Mouse (Mus musculus) common myeloid progenitor, adult 5-6 weeks (primary cell): Measurements from ENCODE around the gene A230050P20Rik. TPM values are rescaled to one million over a fixed set of nuclear protein-coding genes. Genes with fewer than 3 reads are reported as not detected.
A peak's percentile ranks its signal among the peaks of the same experiment; 100 is the strongest.

Experiments
- ATAC-seq: replicated peaks from 2 replicates; pipeline ENCODE4 v1.8.0; 2016; ENCODE audit warnings: low read depth, mild to moderate bottlenecking, moderate TSS enrichment, inconsistent platforms; ENCODE audit not compliant: poor library complexity, severe bottlenecking
- total RNA-seq: library from RNA; stranded (forward); fragments of 200-1000, 187-1606 nt; gene quantifications from 2 replicates; pipeline ENCODE4 v1.2.3, GENCODE M21; 2017

A230050P20Rik gene
- total RNA-seq, 1 experiment from 2014 or later = 27.9 TPM

DNA sequence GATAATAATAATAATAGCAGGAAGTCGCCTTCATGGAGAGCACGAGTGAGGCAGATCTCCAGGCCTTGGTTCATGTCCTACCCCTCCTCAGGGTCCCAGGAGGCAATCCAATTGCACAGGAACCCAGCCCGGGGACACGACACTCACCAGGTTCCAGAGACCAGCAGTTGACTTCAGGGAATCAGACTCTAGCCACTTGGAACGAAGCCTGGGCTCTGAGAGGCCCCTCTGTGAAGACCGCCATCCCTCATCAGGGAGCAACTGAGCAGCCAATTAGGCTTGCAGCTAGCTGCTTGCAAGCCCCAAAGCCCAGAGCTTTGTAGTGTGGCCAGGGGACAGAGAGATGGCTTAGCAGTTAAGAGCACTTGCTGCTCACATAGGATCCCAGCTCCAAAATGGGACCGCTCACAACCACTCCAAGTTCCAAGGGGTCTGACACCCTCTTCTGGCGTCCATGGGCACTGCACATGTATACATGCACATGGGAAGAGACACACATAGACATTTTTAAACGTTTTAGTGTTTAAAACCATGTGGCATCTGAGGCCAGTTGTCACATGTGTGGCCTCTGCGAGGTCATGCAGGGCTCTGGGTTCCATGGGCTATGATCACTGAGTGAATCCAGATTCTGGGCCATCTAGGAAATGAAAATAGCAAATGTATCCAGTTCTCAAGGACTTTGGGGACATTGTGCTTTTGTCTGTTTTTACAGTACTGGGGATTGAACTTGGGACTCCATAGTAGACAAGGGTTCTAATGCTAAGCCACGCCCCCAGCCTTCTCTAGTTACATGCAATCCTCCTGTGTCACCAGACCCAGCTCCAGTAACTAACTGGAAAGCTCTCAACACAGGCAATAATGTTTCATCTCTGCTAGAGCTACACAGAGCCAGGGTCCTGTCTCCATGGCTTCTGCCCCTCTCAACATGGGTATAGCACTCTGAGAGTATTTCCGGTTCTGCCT lies 2.0 kb downstream of the A230050P20Rik start:
- ATAC-seq = no peak

DNA sequence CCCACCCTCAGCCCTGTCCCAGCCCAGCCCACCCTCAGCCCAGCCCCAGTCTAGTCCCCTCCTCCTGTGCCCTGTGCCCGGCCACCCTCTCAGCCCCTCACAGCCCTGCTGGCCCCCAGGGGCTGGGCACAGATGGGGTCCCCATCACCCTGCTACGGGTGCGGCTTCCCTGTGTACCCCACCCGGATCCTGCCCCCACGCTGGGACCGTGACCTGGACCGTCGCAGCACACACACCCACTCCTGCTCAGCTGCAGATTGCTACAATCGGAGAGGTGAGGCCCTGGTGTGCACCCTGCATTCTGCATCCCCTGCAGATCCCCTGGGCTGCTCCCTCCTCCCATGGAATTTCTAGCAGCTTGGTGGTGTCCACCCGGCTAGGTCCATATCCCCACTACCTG lies 4.5 kb downstream of the A230050P20Rik start:
- ATAC-seq = no peak

DNA sequence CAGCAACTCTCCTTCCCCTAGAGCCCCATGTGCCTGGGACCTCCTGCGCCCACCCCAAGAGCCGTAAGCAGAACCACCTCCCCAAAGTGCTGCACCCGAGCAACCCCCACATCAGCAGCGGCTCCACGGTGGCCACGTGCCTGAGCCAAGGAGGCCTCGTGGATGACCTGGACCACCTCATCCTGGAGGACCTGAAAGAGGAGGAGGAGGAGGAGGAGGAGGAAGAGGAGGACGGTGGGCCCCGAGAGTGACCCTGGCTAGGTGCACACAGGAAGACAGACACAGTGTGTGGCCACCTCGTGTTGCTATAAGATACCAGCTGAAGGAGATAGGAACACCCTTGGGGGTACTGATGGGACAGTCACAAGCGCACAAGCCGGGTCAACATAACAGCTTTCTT lies 5.1 kb downstream of the A230050P20Rik start:
- no peak for ATAC-seq

DNA sequence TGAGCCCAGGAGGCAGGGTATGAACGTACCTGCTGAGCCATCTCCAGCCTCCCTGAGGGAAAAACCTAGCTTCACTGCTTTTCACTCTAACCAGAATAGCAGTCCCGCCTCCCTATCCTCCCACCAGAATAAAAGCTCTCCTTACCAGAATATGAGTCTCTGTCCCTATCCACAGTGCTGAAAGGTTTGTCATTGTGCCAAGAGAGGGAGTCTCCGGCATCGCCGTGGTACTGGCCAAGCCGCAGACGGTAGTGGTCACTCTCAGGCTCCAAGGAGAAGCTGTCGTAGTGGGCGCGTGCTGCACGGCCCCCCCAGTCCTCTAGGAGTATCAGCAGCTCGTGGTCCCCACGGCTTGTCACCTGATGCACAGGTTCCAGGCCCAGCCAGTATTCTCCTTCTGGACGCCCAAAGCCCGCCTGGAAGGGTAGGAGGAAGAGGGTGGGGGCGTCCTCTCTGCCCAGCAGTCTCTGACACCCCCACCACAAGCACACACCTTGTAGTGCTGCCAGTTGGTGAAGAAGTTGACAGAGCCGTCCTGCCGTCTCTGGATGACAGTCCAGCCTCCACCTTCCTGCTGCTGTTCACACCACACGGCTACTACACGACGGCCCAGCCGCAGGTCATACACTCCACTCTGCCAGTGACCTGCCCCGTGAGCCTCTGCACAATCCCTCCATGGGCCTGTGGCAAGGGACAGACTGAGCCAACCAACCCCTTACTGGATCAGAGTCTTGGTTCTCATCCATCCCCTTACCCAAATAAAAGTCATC lies 6.8 kb downstream of the A230050P20Rik start:
- ATAC-seq = no peak

DNA sequence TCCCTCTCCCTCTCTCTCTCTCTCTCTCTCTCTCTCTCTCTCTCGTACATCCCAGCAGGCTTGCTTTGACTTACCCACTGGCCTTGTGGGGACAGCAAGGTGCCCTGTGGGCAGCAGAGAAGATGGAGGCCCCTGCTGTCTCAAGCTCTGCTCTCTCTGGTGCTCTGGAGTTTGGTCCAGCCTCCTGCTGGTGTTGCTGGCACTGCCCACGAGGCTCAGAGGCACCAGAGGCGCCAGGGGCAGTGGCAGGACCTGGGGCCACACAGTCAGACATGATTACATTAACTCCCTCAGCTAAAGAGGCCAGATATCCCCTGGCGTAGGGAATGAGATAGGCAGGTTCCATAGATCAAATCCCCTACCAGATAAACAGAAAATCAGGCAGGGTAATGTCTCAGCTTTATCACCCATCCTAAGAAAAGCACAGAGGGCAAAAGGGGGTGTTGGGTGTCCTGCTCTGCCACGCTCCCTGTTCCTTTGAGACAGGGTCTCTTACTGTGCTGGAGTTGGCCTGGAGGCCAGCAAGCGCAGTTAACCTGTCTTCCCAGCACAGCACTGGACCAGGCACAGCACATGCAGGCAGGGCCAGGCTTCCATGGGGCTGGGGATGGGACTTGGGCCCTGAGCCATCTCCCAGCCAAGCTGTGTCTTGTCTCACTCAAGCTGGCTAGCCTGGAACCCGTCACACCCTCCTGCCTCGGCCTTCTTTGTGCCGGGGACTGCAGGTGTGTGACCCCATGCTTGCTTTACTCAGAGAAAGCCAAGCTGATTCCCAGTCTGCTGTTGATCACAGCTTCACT lies 8.1 kb downstream of the A230050P20Rik start:
- no peak for ATAC-seq

DNA sequence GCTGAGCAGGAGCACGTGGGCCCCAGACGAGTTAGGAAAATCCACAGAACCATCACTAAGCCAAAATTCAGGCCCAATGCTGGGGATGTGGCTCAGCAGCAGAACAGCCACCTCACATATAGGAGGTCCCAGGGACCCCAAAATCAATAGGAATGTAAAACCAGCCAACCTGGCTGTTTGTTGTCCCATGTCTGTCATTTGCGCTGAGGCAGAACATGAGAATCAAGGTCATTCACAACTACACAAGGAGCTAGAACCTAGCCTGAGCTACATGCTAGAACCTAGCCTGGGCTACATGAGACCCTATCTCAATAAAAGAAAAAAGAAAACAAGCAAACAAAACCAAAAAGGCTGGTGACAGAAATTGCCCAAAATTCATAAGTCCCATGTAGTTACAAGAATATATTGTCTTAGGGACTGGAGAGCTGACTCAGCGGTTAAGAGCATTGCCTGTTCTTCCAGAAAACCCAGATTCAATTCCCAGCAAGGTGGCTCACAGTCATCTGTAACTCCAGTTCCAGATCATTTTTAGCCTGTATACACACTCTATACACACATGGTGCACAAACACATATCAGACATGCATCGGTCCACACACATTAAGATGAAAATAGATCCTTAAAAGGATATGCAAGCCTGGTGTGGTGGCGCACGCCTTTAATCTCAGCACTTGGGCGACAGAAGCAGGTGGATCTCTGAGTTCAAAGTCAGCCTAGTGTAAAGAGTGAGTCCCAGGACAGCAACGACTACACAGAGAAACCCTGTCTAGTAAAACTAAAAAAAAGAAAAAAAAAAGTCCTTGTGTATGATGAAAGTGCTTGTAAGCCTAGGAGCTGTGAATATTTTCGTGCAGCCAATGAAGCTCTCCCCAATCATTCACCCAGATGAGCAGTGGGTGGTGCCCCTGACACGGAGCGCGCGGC lies 8.9 kb downstream of the A230050P20Rik start:
- ATAC-seq = no peak

DNA sequence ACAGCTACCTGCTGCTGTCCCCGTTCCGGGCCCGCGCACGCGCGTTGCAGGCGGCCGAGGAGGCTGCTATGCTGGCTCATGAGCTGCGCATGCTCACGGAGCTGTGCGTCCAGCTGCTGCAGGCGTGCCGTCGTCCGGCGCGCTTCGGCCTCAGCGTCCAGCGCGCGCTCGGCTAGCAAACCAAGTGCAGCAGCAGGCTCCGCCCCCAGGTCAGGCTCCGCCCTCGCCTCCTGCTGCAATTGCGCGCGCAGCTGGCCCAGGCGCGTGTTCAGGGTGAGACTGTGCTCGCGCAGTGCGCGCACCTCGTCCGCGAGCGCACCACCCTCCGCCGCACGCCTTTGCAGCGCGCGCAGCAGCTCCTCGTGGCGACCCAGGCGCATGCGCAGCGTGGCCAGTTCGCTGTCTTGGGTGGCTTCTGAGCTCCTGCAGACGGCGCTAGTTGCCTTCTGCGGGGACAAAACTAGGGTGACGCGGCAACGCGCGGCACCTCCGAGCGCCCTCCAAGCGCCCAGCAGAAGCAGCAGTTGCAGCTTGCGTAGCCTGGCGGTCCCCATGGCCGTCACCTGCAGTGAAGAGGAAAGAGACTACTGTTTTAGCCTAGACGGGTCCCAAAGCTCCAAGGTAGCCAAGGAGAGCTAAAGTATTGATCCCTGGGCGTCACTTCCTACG lies 9.7 kb downstream of the A230050P20Rik start:
- ATAC-seq = peak; percentile 81

DNA sequence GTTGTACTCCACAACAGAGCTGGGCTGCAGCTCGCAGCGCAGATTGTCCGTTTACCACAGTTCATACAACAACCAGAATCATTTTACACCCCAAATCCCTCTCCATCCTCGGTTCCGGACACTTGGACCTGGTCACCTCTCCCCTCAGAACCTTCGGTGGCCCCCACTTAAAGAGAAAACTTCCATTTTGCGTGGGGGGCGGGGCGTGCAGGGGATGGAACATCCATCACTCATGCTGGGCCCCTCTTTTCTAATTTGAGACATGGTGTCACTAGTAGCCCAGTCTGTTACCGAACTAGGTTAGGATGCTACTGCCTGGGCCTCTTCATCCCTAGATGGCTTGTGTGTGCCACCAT lies 10.2 kb downstream of the A230050P20Rik start:
- ATAC-seq = no peak

DNA sequence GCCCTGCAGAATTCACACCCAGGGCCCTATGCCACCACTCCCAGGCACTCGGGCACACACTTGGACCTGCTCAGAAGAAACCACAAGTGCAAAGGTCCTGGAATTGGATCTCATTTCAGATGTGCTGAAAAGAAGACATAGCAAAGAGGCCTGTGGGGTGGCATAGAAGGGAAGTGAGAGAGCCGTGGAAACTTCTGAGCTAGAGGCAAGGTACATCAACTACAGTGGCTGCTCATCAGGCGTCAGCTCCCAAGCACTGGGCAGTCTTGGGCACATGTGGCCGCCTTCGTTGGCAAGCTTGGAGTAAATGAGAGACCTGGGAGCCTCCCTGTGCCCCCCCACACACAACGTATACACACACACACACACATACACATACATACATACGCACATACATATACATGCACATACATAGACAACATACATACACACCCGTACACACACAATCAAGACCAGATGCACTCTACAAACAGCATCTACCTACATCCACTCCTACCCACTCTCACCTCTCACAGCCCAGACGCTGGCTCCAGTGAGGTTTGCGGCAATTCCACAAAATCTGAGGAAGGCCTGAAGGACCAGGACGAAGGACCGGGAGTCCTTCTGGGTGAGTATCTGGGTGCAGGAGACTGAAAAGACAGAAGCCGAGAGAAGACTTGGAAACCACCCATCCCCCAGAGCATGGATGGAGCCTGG lies 10.8 kb downstream of the A230050P20Rik start, which contains the start of gene Angptl6:
Gene Angptl6, minus strand, starts transcription at position 631 of the 696 bp plus-strand sequence.
- ATAC-seq = no peak

DNA sequence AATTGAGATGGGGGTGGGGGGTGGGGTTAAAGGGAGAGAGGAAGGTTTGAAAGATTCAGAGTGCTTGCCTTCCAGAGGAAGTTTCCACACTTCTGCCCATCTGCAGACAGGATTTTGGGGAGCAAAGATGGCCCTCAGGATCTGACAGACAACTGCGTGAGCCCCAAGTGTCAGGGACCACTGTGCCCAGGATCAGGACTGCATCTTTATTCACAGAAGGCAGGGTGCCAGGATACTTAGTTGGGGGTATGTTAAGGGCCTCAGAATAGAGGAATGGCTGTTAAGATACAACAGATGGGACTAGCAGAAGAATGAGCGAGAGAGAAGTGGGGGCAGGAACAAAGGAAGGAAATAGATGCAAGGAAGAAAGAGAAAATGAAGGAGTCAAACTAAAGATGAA lies 18.1 kb downstream of the A230050P20Rik start:
- no peak for ATAC-seq

DNA sequence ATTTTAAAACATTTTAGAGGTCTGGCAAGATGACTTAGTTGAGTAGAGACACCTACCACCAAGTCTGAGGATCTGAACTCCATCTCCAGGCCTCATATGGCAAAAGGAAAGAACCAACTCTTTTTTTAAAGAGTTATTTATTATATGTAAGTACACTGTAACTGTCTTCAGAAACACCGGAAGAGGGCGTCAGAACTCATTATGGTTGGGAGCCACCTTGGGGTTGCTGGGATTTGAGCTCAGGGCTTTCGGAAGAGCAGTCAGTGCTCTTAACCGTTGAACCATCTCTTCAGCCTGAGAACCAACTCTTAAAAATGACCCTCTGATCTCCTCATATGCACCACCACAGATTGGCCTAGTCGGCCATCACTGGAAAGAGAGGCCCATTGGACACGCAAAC lies 18.7 kb downstream of the A230050P20Rik start:
- ATAC-seq = no peak

DNA sequence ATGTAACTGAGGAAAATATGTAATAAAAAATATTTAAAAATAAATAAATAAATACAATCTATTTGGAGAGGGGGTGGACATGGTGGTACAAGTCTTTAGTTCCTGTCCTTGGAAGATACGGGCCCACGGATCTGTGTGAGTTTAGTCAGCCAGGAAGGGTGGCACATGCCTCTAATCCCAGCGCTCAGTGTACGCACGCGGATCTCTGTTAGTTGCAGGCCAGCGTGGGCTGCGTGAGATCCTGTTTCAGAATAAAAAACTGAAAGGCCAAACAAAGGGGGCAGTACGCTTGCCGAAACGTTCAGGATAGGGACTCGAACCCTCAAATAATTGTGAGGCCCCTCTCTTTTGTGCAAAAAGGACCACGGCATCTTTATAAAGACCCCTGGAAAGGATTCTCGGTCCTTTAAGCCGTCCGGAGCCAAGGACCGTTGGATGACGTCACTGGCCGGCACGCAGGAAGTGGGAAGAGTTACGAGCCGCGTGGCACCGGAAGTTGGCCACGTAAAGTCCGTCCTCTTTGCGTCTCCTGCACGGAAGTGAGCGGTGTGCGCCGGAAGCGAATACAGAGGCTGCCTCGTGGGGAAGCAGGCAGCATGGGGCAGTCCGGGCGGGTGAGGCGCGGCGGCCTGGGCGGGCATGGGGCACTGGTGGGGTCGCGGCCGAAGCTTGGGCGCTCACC lies 19.4 kb downstream of the A230050P20Rik start, which contains the start of gene Ppan:
Gene Ppan, plus strand, starts transcription at position 472 of the 682 bp plus-strand sequence.
- ATAC-seq = peak; percentile 92

DNA sequence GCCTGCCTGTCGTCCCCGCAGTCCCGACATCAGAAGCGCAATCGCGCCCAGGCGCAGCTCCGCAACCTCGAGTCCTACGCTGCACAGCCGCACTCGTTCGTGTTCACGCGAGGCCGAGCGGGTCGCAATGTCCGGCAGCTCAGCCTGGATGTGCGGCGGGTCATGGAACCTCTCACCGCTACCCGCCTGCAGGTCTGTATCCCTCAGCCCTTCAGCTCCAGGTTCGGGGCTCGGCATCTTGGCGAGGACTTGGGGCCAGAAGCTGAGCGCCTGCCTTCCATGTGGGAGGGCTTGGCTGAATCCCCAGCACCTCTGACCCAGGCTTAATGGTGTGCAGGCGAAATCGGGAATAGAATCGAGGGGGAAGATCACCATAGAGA lies 19.9 kb downstream of the A230050P20Rik start:
- peak; percentile 2; the same call in 1 of the 2 replicates for ATAC-seq

DNA sequence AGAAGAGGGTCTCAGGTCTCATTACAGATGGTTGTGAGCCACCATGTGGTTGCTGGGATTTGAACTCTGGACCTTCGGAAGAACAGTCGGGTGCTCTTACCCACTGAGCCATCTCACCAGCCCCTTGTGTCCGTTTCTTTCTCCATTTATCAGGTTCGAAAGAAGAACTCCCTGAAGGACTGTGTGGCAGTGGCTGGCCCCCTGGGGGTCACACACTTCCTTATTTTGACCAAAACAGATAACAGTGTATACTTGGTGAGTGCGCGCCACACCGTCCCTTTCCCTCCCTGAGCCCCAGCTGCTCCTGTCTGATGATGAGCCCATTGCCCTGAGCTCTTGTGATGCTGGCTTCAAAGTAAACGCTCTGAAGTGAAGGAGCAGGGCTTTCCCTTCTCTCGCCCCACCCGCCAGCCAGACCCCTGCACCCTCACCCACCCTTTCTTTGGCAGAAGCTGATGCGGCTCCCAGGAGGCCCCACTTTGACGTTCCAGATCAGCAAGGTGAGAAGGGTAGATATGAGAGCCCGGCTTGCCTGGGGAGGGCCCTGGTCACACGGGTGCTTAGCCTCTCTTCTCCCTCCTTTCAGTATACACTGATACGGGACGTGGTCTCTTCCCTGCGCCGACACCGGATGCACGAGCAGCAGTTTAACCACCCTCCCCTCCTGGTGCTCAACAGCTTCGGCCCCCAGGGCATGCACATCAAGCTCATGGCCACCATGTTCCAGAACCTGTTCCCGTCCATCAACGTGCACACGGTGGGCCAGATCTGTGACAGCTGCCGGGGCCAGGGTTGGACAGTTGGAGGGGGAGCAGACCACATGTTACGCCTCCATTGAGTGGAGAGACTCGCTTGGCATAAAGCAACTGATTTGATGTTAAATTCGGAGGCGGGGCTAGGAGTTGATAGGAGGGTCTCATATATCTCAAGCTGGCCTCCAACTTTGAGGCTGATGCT lies 21.0 kb downstream of the A230050P20Rik start:
- ATAC-seq = peak; percentile 30

DNA sequence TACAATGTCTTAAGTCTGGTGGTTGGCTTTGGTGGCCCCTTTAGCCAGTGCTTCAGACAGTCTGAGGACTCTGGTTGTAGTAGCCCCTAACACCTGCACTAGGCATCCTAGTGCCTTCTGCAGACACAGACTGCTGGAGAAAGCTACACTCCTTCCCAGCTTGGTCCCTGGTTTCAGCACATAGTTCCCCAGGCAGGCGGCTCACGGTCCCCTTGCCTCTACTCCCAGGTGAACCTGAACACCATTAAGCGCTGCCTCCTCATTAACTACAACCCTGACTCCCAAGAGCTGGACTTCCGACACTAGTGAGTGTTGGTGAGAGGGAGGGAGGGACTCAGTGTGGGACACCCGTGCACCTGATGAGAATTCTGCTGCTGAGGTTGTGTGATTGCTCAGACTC lies 22.0 kb downstream of the A230050P20Rik start:
- no peak for ATAC-seq

DNA sequence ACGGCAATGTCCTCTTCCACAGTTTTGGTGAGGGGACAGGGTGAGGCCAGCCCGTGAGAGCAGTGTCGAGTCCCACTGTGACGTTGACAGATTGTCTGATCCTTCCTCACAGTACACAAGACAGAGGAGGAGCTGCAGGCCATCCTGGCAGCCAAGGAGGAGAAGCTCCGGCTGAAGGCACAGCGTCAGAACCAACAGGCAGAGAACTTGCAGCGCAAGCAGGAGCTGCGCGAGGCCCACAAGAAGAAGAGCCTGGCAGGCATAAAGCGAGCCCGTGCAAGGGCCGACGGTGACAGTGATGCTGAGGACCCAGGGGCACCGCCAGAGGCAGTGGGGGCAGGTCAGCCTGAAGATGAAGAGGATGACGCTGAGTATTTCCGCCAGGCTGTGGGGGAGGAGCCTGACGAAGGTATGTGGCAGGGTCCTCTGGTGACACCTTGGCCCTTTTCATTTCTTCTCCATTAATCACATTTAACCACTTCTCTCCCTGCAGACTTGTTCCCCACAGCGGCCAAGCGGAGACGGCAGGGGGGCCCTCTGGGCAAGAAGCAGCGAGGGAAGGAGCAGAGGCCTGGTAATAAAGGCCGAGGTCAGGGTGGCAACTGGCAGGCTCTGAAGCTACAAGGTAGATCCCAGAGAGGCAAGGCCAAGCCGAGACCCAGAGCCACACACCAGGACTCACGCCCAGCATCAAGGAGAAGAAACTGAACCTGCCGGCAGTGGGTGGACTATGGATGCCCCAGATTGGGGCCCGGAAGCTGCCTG lies 23.1 kb downstream of the A230050P20Rik start:
- ATAC-seq = no peak
